Mouse (Mus musculus) CD4-positive helper T cell, adult 2 months (primary cell): Measurements from ENCODE around the gene Ccn1.
A peak's percentile ranks its signal among the peaks of the same experiment; 100 is the strongest.

ENCODE experiments used
- DNase-seq: peaks from one replicate; pipeline ENCODE4 v3.0.0-alpha.2; 2012; ENCODE audit warnings: low read depth, missing footprints, low spot score

The Ccn1 gene

GRCm38 (mm10) chr3:145619621-145620365 is 30.0 kb downstream of the Ccn1 start:
- no peak for DNase-seq

- DNase-seq: peak; percentile 48
Observed at GRCm38 (mm10) chr3:145618299-145618698, 31.5 kb downstream of the Ccn1 start.

- DNase-seq: no peak
Observed at GRCm38 (mm10) chr3:145614362-145615115, 35.2 kb downstream of the Ccn1 start.

GRCm38 (mm10) chr3:145613234-145613633 is 36.5 kb downstream of the Ccn1 start:
- DNase-seq: no peak

- peak; percentile 31 for DNase-seq
Observed at GRCm38 (mm10) chr3:145612662-145613061, 37.1 kb downstream of the Ccn1 start.

GRCm38 (mm10) chr3:145608320-145608719 is 41.5 kb downstream of the Ccn1 start:
- DNase-seq: no peak

GRCm38 (mm10) chr3:145605437-145606123 is 44.2 kb downstream of the Ccn1 start:
- no peak for DNase-seq

GRCm38 (mm10) chr3:145602410-145603206 is 47.2 kb downstream of the Ccn1 start:
- no peak for DNase-seq

GRCm38 (mm10) chr3:145601345-145601744 is 48.4 kb downstream of the Ccn1 start:
- no peak for DNase-seq

GRCm38 (mm10) chr3:145600801-145601200 is 49.0 kb downstream of the Ccn1 start:
- no peak for DNase-seq

- no peak for DNase-seq
Observed at GRCm38 (mm10) chr3:145599059-145599458, 50.7 kb downstream of the Ccn1 start.
